Mouse (Mus musculus) lung, adult 2 months (tissue): ENCODE measurements at regions not wholly inside any gene's neighbourhood (a gene's known extent, or its start where the extent isn't known, plus 50 kb on each side); places are given as distances from the start of the nearest gene placed in this dataset.

Source experiments
- CTCF ChIP-seq: fragments of 200-500 bp; IDR thresholded peaks from 2 replicates; pipeline ENCODE4 v1.5.1; 2011; ENCODE audit warnings: mild to moderate bottlenecking, low read length, control low read depth; ENCODE audit not compliant: insufficient read depth
- POLR2A ChIP-seq: fragments of 200-500 bp; IDR thresholded peaks from 2 replicates; pipeline ENCODE4 v1.6.1; 2011; ENCODE audit warnings: low read depth, mild to moderate bottlenecking, control low read depth, low read length, borderline replicate concordance; ENCODE audit errors: extremely low read depth

DNA sequence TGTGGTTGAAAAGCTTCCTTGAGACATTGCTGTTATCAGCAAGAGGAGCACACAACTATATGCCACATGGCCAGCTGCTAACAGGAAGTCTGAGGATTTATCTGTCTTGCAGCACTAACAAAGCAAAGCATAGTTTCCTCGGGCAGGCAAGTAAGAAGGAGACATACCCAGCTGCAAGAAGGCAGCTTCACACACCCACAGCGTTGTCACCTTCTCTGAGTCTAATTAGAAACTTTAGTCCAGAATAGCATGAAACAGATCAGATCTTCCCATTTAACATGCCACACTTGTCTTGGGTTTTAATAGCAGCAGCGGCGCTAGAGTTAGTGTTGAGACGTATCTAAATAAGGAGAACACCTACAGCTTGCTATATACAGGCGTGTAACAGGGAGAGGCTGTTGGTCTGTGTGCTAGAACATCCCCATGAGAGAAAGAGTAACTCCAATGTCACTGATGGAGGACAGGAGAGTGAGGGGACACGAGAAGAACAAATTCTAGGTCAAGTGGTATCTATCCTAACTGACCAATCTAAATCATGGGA lies 322.1 kb upstream of the Syt1 start:
- TF ChIP-seq CTCF (no peak), POLR2A (no peak)
